Mouse (Mus musculus): ENCODE measurements at regions not wholly inside any gene's neighbourhood (a gene's known extent, or its start where the extent isn't known, plus 50 kb on each side); places are given as distances from the start of the nearest gene placed in this dataset.

- no peak for TF ChIP-seq CTCF (IDR thresholded peaks at IDR 0.05; ENCODE audit: extremely low read depth, insufficient read length, insufficient replicate concordance, low read depth, low read length)
- TF ChIP-seq POLR2A (IDR thresholded peaks at IDR 0.05; ENCODE audit: low read depth, low read length) = no peak
Observed at GRCm38 (mm10) chr2:51047520-51047919, 101.4 kb downstream of the Rnd3 start.

All from small intestine, adult 2 months (tissue).